Mouse (Mus musculus) adrenal gland (tissue): Measurements from ENCODE around the gene Zp1.

Source experiments
- intact Hi-C: fragments of 180-260 bp; cut with DNase I; formaldehyde crosslinking; loops from one replicate; pipeline ENCODE4 v1.15.1; 2025
- long read RNA-seq, 2 experiments: library from polyadenylated mRNA; unstranded; transcript quantifications; one replicate each; pipeline ENCODE4 v2.0.0; 2020; ENCODE audit warnings: borderline replicate concordance in 1 of 2; ENCODE audit not compliant: insufficient replicate concordance in 1 of 2

Gene Zp1
- long read RNA-seq, experiment 1: 0 reads
- long read RNA-seq, experiment 2: 0 reads

DNA sequence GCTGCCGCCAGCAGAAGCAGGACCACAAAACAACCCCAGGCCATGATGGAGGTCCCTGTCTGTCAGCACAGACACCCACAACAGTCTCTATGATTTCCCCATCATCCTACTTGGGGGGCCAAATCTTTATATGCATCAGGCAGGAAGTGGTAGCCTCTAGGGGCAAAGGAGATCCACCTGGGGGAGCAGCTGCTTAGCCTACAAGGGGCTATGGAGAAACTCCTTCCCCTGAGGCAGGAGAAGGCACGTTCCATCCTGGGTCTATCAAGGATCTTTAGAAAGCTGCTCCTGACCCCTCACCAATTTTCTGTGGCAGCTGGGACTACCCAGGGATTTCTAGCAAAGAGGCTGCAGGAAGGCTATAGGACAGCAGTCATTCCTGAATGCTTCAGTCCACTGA lies at the start of gene Zp1:
Zp1 (minus strand) TSS at position 101 of the 400 bp plus-strand sequence.
- intact Hi-C loops: no loop called here

DNA sequence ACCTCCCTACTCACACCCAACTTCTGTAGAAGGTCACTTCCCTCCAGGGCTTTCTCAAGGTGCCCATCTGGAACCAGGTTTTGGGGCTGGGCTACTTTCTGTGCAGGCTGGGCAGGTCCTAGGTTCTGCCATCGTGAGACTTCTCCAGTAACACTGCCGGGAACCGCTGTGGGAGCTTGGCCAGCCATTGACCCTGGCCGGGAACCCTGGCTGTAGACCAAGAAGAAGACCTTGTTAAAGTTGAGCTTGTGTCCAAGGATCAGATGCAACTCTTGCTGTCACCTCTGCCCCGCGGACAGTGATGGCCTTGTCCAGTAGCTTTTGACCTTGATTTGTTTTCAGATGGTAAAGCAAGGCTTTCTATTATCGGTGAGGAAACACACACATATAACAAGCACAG lies 48.1 kb upstream of the Zp1 start:
- intact Hi-C loops: no loop called here

DNA sequence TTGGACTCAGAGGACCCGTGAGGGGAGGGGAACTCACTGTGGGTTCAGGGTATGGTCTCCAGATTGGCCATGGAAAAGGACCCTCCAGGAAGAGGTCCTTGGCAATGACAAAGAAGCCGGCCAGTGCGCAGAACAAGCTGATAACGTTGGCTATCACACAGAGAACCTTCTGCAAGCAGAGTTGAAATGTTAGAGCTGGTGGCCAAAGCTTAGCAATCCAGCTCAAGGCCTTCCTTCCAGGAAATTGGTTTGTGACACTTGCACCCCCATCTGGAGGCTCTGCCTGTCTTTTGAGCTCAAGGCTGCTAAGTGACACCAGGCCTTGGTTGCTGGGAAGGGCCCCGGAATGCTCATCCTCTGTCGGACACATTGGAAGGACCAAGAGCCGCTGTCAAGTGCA lies 45.3 kb upstream of the Zp1 start:
- intact Hi-C loops: no loop called here

DNA sequence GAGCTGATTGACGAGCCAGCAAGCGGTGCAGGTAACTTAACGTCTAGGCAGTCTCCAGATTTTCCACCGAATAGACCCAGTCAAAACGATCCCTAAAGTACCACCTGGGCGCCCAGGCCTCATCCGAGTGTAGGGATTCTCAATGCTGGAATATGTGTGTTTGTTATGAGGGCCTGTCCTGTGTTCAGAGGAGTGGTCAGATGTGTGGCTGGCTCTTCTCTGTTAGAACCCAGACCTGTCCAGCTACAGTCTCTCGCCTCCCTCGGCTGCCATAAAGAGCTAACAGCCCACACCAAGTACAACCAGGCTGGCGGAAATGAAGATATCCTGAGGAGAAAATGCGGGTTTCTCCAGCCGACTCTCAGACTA lies 39.5 kb upstream of the Zp1 start:
- intact Hi-C loops: no loop called here

DNA sequence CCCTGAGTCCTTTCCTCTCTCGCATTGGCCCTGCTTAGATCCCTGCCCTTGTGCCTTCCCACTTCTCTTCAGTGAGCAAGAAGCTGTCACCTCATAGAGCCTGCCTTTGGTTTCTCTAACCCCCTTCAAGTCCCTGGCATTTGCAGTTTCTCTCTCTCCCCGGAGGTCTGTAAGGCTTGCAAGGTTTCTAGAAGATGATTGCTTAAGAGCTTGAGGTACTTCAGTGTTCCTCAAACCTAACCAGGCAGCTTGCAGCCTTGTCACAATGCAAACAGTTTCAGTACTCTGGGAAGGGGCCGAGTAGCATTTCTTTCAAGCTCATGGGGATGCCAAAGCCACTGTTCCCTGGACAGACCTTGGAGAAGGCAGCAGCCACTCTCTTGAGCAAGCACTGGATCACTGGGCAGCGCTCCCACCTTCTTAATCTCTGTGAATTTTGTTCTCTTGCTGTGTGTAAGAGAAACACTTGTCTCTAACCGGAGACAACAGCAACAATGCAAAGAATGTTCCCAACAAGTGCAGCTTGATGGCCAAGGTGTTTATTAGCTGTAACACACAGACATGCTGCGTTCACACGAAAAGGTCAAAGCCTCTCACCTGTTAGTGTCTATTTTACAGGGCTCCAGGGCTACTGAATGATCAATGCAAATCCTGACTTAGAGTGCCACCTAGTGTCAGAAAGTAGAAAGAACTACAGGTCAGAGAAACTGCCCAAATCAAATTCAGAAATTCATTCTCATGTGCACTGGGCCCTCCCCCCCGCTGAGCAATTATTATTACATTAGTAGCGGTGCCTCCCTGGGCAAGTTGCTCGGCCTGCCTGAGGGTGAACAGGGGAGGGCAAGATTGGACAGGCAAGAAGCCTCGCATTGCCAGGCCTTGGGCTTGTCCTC lies 38.9 kb upstream of the Zp1 start:
- intact Hi-C loops: no loop called here

DNA sequence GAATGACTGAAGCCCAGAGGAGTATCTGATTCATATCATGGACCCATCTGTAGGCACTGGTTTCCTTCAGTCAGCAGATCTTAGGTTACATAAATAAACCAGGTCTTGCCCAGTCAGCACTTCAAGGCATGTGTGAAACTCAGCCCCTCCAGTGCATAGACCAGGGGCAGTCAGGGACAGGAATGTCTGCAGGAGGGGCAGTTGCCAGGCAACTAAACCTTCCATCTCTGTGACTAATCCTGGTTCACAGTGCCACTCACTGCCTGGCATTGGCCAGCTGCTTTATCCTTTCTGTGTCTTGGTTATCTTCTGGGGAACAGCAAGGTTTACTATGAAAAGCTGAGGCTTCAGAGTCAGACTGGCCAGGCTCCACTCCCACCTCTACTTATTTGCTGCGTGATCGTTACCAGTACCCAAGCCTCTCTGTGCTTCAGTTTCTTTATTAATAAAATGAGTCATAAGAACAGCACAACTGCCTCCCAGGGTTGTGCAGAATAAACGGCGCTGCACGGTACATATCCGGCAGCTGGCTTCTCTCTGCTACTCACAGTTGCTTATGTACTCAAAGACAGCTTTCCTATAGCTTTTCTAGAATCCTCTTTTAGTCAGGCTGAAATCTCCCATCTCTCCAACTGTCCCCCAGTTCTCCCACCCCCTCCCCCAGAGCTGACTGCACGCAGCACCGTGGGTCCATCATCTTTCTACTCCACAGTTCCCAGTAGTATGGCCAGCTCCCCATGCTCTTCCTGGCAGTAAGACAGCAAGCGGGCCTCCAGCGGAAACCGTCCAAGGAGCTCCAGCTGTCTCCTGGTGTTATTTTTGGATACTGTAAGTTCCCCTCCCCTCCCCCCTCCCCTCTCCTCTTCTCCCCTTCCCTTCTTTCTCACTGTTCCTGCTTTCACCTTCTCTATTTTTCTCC lies 31.8 kb upstream of the Zp1 start:
- intact Hi-C loops: no loop called here

DNA sequence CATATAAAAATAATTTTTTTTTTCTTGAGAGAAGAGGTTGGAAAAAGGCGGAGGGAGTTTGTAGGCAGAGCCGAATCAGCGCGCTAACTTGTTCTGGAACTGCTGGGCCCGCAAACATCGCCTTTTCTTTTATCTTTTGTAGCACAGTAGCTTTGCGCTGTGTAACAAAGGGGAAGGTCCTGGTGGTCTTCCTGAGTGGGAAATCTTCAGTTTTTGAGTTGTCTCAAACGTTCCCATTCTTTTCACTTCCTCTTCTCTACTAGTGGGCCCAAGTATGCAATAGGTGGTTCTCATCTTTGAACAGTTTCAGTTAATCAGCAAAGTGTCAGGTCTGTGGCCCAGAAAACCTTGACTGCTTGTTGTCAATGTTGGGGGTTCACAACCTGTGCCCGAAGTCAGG lies 29.1 kb upstream of the Zp1 start:
- intact Hi-C loops: no loop called here

DNA sequence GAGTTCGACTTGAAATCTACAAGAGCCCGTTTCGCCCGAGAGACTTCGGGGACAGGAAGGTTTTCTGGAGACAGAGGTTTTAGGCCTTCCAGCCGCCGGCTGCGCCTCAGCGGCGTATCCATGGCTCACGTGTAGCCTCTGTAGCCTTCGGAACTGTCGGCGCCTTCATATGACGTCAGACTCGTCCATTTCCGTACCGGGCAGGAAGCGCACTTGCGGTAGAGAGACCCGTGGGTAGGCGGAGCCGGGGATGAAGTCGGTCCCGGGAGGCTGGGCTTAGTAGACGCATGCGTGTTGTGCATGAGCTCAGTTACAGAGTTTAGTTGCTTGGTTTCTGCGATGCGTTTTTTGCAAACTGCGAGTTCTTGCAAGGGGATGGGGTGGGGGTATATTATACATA lies 28.7 kb upstream of the Zp1 start, which contains the start of gene Ccdc86:
Ccdc86 (minus strand) TSS at position 155 of the 400 bp plus-strand sequence.
- intact Hi-C loops: no loop called here

DNA sequence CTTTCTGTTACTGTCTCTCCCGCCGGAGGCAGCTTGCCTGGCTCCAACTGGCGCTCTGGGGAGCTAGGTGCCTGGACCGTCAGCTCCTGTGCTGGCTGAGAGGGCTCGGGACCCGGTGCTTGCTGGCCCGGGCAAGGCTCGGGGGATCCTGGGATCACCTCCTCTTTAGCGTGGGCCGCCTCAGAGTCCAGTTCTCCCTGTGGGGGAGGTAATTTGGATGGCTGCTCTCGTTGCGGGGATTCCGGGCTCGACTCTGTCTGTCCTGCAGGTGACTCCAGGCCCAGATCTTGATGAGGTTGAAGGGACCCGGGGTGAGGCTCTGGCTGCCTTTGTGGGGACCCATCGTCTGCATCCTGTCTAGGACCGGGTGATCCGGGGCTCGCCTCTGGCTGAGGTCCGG lies 28.0 kb upstream of the Zp1 start:
- intact Hi-C loops: no loop called here

DNA sequence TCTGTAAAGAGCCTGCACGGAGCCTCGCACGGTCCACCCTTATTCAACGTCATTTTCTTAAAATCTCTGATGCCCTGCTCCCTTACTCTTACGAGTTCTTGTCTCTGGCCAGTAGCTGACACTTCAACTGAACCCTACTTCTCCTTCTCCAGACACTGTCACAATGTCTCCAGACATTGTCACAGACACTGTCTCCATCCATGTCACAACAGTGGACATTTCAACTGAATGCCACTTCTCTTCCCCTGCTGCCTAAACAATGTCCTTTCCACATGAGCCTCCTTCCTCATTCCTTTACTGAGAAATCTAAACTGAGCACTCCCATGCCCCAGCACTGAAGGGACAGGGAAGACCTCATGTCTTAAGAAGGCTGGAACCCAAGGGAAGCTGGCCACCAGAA lies 26.8 kb upstream of the Zp1 start:
- intact Hi-C loops: no loop called here

DNA sequence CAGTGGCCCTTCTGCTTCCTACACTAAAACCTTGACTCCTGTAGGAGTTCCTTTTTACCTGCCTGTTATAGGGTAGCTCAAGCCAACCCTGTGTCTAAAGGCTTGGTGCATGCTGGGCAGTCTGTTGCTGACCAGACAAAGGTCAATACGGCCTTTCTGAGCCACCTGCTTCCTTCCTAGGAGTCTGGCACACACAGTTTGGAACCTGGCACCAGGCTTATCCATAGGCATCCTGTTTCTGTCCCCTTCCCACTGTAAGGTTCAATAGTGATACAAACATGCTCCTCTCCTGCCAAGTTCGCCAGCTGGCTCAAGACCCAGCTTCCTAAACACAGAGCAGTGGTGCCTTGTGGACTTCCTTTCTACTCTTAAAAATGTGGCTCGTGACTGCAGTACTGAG lies 26.1 kb upstream of the Zp1 start:
- intact Hi-C loops: no loop called here

DNA sequence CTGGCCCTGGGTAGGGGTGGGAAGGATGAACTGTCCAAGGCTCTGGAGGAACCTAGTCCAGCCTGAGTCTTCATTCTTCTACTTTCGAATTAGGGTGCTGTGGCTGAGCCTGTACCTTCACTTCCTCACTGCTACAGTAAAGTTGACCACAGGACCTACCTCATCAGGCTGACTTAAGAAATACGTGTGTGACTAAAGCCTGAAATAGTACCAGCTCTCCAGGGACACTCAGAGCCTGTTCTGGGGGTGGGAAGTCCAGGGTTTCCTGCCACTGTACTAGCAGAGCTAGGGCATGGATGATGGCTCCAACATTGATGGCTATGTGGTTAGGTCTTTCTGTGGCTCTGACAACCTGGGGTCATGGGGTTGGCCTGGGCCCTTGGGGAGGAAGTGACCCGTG lies 23.5 kb upstream of the Zp1 start:
- intact Hi-C loops: loop anchor here (5.0 kb wide), 1 partner anchor 33 kb away; no protein-coding TSS in a partner anchor

DNA sequence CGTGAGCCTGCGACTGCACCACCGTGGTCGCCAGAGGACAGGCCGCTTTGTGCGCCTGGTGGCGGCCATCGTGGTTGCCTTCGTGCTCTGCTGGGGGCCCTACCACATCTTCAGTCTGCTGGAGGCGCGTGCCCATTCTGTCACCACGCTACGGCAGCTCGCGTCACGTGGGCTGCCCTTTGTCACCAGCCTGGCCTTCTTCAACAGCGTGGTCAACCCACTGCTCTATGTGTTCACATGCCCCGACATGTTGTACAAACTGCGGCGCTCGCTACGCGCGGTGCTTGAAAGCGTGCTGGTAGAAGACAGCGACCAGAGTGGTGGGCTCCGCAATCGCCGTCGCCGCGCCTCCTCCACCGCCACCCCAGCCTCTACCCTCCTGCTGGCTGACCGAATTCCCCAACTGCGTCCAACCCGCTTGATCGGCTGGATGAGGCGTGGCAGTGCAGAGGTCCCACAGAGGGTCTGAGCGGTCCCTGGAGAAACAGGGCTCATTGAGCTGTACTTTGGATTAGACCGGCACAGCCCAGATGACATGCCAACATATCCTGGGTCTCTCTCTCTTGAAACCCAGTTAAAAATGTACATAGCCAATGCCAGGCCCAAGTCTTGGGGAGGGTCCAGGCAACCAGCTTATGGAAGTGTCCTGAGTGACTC lies 20.5 kb upstream of the Zp1 start:
- intact Hi-C loops: loop anchor here (5.0 kb wide), 1 partner anchor 36 kb away; no protein-coding TSS in a partner anchor

DNA sequence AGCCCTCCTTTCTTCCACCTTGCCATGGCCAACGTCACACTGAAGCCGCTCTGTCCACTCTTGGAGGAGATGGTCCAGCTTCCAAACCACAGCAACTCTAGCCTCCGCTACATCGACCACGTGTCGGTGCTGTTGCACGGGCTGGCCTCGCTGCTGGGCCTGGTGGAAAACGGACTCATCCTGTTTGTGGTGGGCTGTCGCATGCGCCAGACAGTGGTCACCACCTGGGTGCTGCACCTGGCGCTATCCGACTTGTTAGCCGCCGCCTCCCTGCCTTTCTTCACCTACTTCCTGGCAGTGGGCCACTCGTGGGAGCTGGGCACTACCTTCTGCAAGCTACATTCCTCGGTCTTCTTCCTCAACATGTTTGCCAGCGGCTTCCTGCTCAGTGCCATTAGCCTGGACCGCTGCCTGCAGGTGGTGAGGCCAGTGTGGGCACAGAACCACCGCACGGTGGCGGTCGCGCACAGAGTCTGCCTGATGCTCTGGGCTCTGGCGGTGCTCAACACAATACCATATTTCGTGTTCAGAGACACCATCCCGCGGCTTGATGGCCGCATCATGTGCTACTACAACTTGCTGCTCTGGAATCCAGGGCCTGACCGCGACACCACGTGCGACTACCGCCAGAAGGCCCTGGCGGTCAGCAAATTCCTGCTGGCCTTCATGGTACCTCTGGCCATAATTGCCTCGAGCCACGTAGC lies 19.8 kb upstream of the Zp1 start:
- intact Hi-C loops: loop anchor here (5.0 kb wide), 1 partner anchor 37 kb away; no protein-coding TSS in a partner anchor

DNA sequence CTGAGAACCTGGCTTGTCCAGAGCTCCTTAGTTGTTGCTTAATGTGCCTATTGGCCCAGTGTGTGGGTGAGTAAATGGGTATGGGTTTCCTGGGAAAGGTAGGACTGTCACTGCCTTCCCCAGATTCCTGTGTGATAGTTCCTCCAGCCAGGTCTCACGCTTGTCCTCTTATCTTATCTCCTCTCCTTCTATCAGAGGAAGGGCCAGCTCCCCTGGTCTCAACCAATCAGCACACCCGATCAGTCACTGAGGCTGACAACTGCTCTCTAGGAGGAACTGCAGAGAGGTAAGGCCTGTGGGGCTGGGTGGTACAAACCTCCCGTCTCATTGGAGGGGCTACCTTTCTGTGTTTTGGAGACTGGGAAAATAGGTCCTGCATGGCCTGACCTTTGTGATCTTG lies 18.3 kb upstream of the Zp1 start:
- intact Hi-C loops: no loop called here

DNA sequence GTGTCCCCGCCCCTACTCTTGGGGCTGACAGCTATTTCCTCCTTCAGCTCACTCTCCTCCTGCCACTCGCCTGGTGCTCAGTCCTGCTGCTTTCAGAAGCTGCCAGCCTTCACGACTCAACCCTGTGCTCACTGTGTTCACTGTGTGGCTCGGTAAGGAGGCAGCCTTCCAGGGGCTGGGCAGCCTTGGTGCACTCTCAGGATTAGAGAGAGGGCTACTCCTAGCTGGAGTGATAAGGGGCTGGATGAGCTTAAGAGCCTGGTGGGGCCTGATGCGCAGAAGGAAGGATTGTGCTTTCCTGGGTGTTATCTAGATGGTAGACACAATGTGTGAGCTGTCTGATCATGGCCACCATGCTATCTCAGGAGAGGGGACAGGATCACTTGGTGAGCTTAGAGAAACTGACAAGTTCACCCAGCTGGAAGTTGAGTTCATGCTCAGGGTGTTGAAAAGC lies 16.7 kb upstream of the Zp1 start, which contains the start of gene Ptgdr2:
Ptgdr2 (plus strand) TSS at position 51 of the 454 bp plus-strand sequence.
- intact Hi-C loops: no loop called here

DNA sequence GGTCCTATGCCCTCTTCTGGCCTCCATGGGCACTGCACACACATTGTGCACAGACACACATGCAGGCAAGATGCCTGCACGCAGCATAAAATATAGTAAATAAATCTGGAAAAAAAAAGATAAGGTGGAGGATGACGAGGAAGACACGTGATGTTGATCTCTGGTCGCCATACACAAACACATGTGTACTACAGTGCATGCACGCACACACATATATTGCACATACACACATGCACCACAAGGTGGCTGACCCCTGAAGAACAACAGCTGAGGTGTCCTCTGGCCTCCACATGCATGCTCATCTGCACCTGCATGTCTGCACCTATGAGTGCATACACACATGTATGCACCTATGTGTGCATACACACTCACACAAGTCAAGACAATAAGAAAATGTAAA lies 15.6 kb upstream of the Zp1 start:
- intact Hi-C loops: no loop called here

DNA sequence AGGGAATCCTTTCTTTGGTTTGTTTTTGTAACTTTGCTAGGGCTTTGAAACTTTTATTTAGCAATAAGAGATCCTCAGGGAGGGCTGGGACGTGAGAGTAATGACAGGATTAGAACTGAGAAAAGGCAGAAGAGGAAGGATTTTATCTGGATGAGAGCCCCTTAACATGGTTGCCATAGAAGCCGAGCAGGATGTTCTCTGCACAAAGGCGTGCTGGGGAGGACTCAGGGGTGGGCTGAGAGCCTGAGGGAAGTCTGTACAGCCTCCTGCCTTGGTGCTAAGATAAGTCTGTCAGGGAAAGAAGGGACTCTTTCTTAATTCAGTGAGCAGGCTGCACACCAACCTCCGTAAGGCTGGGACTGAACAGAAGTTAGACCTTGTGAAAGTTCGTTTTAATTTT lies 14.6 kb upstream of the Zp1 start:
- intact Hi-C loops: no loop called here

DNA sequence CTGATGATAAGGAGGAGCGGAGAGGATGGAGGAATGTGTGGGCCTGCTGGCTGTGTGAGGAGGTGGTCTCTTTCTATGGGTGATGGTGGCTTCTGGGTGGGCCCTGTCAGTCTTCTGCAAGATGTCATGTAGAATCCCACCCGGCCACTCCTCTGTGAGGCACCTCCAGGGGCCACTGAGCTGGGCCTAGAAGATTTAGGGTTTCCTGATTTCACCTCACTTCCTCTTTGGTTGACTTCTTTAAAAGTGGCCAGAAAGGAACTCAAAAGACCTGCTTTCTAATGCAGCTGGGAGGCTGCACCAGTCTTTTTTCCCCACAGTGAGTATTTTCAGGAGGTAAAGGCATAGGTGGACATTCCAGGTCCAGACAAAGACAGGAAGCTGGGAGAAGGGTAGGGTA lies 10.2 kb upstream of the Zp1 start:
- intact Hi-C loops: no loop called here

DNA sequence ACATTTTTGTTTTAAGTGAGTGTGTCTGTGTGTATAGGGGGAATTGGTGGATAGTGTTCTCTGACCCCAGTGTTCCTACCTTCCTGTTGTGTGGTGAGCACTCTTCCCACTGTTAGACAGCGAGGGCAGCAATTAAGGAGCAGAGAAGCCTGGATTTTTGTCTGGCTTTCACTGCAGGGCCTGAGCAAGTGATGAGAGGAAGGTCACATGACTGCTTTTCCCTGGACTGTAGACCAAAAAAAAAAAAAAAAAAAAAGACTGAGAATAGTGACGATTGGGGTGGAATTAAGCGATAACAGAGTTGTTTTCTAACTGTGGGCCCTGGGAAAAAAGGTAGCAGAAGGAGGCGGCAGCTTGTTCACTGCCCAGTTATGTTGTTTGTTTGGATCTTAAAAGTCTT lies 6.2 kb upstream of the Zp1 start:
- intact Hi-C loops: no loop called here
